Mouse (Mus musculus): ENCODE data around the gene Slc25a35. TPM values are rescaled to one million over a fixed set of nuclear protein-coding genes. Genes with fewer than 3 reads are reported as not detected.

Gene Slc25a35
- polyA plus RNA-seq, 1 experiment: 2.9 TPM

DNA sequence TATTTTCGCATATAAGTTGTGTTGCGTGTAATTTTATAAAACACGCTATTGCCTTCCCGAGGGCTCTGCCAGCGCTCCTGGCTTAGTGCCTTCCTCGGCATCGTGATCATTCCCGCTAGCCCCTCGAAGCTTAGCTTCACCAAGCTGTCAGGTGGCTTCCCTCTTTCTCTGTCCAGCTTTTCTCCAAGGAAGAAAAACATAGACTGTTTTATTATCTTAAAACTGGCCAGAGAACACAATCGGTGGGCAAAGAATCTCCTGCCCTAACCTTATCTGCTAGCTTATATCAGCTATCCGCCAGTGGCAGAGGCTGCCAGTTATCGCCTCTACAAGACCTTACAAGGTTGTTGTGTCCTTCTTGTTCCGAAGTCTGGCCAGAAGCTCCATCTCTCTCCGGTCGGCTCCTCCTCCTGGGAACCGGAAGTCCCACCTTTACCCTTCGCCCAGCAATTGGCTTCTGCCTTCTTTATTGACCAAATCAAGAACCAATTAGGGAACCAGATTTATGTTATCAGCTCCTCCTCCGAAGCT lies 44.2 kb downstream of the Slc25a35 start:
- Histone ChIP-seq H3K4me1 (ENCODE audit: control insufficient read depth, insufficient read depth, low read length) (peaks cover 2% of the 10 kb centered on the region; the same call in 1 of the 2 replicates), H3K4me3 (replicated peaks; ENCODE audit: control insufficient read depth, low read depth, low read length) (peak overlapping the region; percentile 88), H3K27ac (ENCODE audit: control insufficient read depth, insufficient read depth, low read depth, low read length, poor library complexity) (peak overlapping the region; percentile 95)
- under 1% methylated on average over 18 of the region's 18 CpGs for WGBS
- TF ChIP-seq POLR2A (IDR thresholded peaks at IDR 0.05; ENCODE audit: borderline replicate concordance, control insufficient read depth, low read depth, low read length) (0 out of 2 replicates have a peak, but pooled peaks have one; percentile 39), CTCF (IDR thresholded peaks at IDR 0.05; ENCODE audit: control insufficient read depth, insufficient read depth, low read length) (no peak)

DNA sequence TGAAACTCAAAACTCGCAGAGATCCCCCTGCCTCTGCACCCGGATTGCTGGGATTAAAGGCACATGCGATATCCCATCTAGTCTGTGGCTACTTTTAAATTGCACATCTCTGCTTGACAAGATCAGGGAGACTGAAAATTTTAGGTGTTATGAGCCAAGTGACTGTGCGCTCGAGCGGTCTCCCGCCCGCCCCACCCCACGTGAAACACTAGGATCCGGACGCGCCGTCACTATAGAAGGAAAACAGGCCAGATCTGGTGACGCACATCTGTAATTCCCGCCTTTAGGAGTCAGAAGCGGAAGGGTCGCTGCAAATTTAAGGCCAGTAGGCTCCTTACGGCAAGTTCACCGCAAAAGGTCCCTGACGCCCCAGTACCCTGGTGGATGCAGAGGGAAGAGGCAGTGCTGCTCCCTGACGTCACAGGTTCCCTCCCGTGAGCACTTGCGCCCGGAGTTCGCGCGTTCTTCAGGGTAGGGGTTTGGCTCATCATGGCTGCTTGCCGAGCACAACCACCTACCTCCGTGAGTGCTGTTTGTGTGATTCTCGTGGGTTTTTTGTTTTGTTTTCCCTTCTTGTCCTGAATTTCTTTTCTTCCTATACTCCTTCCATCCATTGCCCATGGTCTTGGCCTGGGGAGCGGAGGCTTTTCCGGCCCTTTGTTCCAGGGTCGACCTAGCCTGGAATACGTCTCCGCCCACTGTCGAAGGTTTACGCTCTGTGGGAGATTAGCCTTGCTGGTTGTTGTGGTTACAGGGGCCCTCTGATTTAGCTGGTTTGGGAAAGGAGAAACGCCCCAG lies 47.9 kb downstream of the Slc25a35 start, which contains the start of gene Ctc1:
Gene Ctc1 (plus strand): TSS at position 268 of the 798 bp plus-strand sequence.
- TF ChIP-seq CTCF (IDR thresholded peaks at IDR 0.05; ENCODE audit: control insufficient read depth, insufficient read depth, low read length) (peak; percentile 72), POLR2A (IDR thresholded peaks at IDR 0.05; ENCODE audit: borderline replicate concordance, control insufficient read depth, low read depth, low read length) (peak; percentile 96)
- under 1% methylated on average over 38 of the region's 38 CpGs for WGBS
- Histone ChIP-seq H3K4me1 (ENCODE audit: control insufficient read depth, insufficient read depth, low read length) (peaks cover 2% of the 10 kb centered on the region; the same call in 1 of the 2 replicates), H3K4me3 (replicated peaks; ENCODE audit: control insufficient read depth, low read depth, low read length) (peak within 1 kb of the TSS; percentile 84), H3K27ac (ENCODE audit: control insufficient read depth, insufficient read depth, low read depth, low read length, poor library complexity) (peak within 1 kb of the TSS; percentile 69)

DNA sequence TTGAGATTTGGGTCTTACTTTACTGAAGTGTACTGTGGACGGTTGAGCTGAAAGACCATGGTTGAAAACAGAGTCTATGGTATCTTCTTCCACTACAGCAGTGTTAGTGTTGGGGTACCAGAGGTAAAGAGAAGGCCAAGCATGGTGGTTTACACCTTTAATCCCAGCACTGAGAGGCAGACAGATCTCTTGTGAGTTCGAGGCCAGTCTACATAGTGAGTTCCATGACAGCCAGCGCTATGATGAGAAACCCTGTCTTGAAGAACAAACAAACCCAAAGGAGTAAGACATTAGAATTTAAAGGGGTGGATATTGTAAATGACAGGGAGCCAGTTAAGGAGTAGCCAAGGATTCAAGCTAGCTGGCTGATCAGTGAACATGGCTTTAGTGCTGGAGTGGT lies 48.8 kb downstream of the Slc25a35 start:
- Histone ChIP-seq H3K4me1 (ENCODE audit: control insufficient read depth, insufficient read depth, low read length) (no peaks in the 10 kb centered on the region; the same call in 1 of the 2 replicates), H3K27ac (ENCODE audit: control insufficient read depth, insufficient read depth, low read depth, low read length, poor library complexity) (no peak overlapping the region), H3K4me3 (replicated peaks; ENCODE audit: control insufficient read depth, low read depth, low read length) (peak overlapping the region; percentile 84)
- WGBS: 58% methylated on average over 3 of the region's 3 CpGs
- no peak for TF ChIP-seq CTCF (IDR thresholded peaks at IDR 0.05; ENCODE audit: control insufficient read depth, insufficient read depth, low read length)

DNA sequence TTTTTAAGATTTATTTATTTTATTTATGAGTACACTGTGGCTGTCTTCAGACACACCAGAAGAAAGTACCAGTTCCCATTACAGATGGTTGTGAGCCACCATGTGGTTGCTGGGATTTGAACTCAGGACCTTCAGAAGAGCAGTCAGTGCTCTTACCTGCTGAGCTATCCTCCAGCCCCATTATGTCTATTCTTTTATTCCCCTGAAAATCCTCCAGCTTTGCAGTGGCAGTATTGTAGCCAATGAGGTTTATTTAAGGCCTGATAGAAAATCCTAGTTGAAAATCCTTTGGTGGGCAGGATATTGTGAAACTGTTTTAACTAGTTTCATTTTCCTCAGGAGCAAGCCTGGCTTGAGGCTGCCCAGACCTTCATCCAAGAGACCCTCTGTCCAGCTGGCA lies 52.8 kb downstream of the Slc25a35 start:
- H3K4me1 ChIP-seq (ENCODE audit: control insufficient read depth, insufficient read depth, low read length): no peaks in the 10 kb centered on the region; the same call in 1 of the 2 replicates
- no peak overlapping the region for H3K4me3 ChIP-seq (replicated peaks; ENCODE audit: control insufficient read depth, low read depth, low read length)
- H3K27ac ChIP-seq (ENCODE audit: control insufficient read depth, insufficient read depth, low read depth, low read length, poor library complexity): no peak overlapping the region
- TF ChIP-seq CTCF (IDR thresholded peaks at IDR 0.05; ENCODE audit: control insufficient read depth, insufficient read depth, low read length) (no peak), POLR2A (IDR thresholded peaks at IDR 0.05; ENCODE audit: borderline replicate concordance, control insufficient read depth, low read depth, low read length) (no peak)

Other genes starting within 250 kb of the Slc25a35 start
- gene Ndel1, start 96.3 kb upstream of the Slc25a35 start, polyA plus RNA-seq (2011; ENCODE audit: insufficient read depth, insufficient read length, low replicate concordance, missing spikeins): 21.2 and 25.6 TPM in 2 replicates
- gene Rnf222, start 79.6 kb upstream of the Slc25a35 start, polyA plus RNA-seq (2011; ENCODE audit: insufficient read depth, insufficient read length, low replicate concordance, missing spikeins): 1.4 TPM in 1 of 2 replicates, not detected in the other
- gene Rpl26, start 66.5 kb upstream of the Slc25a35 start, polyA plus RNA-seq (2011; ENCODE audit: insufficient read depth, insufficient read length, low replicate concordance, missing spikeins): 2,007 and 3,389 TPM in 2 replicates
- not detected in 2 replicates for gene Odf4, start 41.0 kb upstream of the Slc25a35 start, polyA plus RNA-seq (2011; ENCODE audit: insufficient read depth, insufficient read length, low replicate concordance, missing spikeins)
- gene Arhgef15, start 10.7 kb upstream of the Slc25a35 start, polyA plus RNA-seq (2011; ENCODE audit: insufficient read depth, insufficient read length, low replicate concordance, missing spikeins): 1.9 and 4.5 TPM in 2 replicates
- 18.3 and 38.3 TPM in 2 replicates for gene Rangrf, start 7.1 kb downstream of the Slc25a35 start, polyA plus RNA-seq (2011; ENCODE audit: insufficient read depth, insufficient read length, low replicate concordance, missing spikeins)
- gene Pfas, start 40.3 kb downstream of the Slc25a35 start, polyA plus RNA-seq (2011; ENCODE audit: insufficient read depth, insufficient read length, low replicate concordance, missing spikeins): 26.1 and 34.4 TPM in 2 replicates
- 19.0 and 38.1 TPM in 2 replicates for gene Ctc1, start 47.8 kb downstream of the Slc25a35 start, polyA plus RNA-seq (2011; ENCODE audit: insufficient read depth, insufficient read length, low replicate concordance, missing spikeins)
- 53.2 and 100 TPM in 2 replicates for gene Aurkb, start 77.5 kb downstream of the Slc25a35 start, polyA plus RNA-seq (2011; ENCODE audit: insufficient read depth, insufficient read length, low replicate concordance, missing spikeins)
- 16.4 and 18.4 TPM in 2 replicates for gene Borcs6, start 91.6 kb downstream of the Slc25a35 start, polyA plus RNA-seq (2011; ENCODE audit: insufficient read depth, insufficient read length, low replicate concordance, missing spikeins)
- gene Tmem107, start 102.7 kb downstream of the Slc25a35 start, polyA plus RNA-seq (2011; ENCODE audit: insufficient read depth, insufficient read length, low replicate concordance, missing spikeins): 16.3 and 31.0 TPM in 2 replicates
- 50.5 and 55.9 TPM in 2 replicates for gene Vamp2, start 120.4 kb downstream of the Slc25a35 start, polyA plus RNA-seq (2011; ENCODE audit: insufficient read depth, insufficient read length, low replicate concordance, missing spikeins)
- gene Per1, start 127.1 kb downstream of the Slc25a35 start, polyA plus RNA-seq (2011; ENCODE audit: insufficient read depth, insufficient read length, low replicate concordance, missing spikeins): 28.8 and 46.2 TPM in 2 replicates
- 1.1 TPM in 1 of 2 replicates, not detected in the other for gene Hes7, start 152.3 kb downstream of the Slc25a35 start, polyA plus RNA-seq (2011; ENCODE audit: insufficient read depth, insufficient read length, low replicate concordance, missing spikeins)
- gene 9130213A22Rik, start 154.5 kb downstream of the Slc25a35 start, polyA plus RNA-seq (2011; ENCODE audit: insufficient read depth, insufficient read length, low replicate concordance, missing spikeins): not detected in 2 replicates
- 0.82 TPM in 1 of 2 replicates, not detected in the other for gene Aloxe3, start 157.8 kb downstream of the Slc25a35 start, polyA plus RNA-seq (2011; ENCODE audit: insufficient read depth, insufficient read length, low replicate concordance, missing spikeins)
- not detected in 2 replicates for gene Alox12b, start 188.9 kb downstream of the Slc25a35 start, polyA plus RNA-seq (2011; ENCODE audit: insufficient read depth, insufficient read length, low replicate concordance, missing spikeins)
- gene Alox8, start 229.7 kb downstream of the Slc25a35 start, polyA plus RNA-seq (2011; ENCODE audit: insufficient read depth, insufficient read length, low replicate concordance, missing spikeins): not detected in 2 replicates

Measured in bone marrow, adult 2 months (tissue).